Mouse (Mus musculus) A20 (cell line): ENCODE measurements around the gene Bsnd.

Experiments used
- DNase-seq: peaks from one replicate; pipeline ENCODE4 v3.0.0-alpha.2; 2011; ENCODE audit warnings: low read depth, low spot score

Bsnd gene

DNA sequence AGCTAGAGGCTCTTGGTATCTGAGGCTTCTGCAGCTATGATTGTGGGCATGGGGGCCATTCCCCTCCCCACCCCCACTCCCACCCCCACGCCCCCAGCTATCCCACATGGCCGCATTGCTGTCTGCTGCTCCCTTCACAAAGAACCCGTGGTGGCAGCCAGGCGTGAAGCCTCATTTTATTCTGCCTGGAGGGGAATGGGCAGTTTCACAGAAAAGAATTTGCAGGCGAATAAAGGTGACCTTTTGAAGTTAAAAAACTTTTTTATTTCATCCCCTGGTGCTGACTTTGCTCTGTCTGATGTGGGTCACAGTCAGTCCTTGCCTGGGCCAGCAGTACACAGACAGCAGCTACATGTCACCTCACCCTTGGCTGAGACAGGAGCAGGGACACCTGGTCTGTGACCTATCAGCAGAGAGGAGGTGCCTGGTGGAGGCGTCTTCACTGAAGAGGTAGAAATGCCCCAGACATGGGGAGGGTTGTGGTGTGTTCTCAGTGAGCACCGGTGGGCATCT lies 8.8 kb downstream of the Bsnd start:
- no peak for DNase-seq

- no peak for DNase-seq
These were observed 11.5 kb downstream of the Bsnd start for GRCm38 (mm10) chr4:106480545-106480944.

DNA sequence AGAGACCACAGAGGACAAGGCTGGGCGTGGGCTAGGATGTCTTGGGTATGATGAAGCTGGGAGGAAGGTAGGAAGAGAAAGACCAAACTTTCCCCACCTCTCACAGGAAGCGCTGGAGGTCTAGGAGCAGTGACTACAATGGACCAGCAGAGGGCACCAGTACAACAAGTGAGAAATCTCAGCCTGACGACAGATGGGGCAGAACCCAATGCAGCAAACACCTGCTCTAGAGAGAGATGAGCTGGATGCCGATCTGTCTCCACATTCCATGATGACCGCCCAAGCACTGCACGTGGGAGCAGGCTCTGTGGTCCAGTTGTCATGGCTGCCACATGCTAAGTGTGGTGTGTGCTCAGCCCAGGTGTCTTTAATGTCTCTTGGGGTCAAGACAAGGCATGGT lies 17.8 kb downstream of the Bsnd start:
- DNase-seq, result peak; percentile 73

GRCm38 (mm10) chr4:106472335-106472734 lies 19.7 kb downstream of the Bsnd start:
- peak; percentile 77 for DNase-seq

DNA sequence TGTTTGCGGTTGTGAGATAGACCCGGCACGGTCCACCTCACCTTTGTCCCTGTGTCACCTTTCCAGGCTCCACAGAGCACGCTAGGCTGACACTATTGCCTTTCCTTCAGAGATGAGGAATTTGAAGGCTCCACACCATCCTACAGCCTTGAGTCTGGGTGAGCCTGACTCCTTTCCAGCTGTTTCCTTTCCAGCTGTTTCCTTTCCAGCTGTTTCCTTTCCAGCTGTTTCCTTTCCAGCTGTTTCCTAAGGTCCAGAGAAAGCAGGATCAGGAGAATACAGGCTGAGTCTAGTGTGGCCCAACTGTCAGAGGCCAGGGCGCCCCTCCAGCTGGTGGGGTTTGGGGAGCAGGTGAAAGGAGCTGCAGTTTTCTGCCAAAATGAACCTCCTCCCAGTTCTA lies 21.2 kb downstream of the Bsnd start:
- no peak for DNase-seq

DNA sequence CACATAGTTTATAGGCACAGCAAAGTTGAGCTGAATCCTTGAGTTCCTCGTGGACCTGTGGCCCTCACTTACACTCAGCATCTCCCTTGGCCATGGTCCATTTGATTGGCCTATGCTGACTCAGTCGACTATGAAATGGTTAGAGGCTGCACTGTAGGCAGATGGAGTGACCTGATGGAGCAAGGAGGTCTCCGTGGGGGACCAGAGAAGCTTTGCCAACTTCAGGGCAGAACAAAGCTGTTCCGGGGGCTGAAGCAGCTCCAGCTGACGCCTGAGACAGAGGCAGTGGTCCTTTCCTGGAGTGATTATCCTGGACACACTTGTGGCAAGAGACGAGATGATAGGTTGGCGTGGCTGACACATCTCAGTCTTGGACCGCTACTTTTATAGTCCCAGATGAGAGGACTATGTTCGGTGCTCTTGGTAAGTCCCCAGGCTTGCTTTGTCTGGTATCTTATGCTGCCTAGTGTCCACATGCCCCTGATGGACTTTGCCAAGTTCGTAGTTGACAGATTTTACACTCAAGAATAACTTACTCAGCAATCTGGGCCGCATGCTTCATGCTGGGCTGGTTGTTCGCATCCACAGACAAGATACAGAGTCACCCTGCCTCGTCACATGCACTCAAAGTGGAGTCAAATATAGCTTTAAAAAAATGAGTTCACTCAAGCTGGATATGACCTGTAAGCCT lies 24.5 kb downstream of the Bsnd start:
- DNase-seq, result no peak

DNA sequence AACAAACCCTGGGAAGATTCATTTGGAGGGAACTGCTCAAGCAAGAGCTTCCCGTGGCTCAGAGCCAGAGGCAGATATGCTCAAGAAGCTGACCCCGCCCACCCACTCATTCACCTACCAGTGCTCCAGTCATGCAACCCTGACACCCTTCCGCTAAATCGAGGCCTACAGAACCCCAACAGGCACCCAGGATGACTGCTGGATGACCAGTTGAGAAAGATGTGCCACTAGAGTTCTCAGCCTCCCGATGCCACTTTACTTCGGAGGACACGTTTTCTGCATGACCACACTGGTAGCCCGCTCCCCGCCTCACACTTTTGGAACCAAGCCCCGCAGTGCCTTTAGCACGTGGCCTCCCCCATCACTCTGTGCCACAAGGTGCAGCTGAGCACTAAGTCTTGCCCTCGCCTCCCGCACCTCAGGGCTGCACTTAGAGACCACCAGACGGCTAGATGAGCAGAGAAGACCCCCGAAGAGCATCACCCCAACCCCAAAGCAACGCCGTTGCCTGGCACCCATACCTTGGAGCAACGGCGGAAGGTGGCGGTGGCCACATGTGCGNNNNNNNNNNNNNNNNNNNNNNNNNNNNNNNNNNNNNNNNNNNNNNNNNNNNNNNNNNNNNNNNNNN lies 28.8 kb downstream of the Bsnd start:
- no peak for DNase-seq

GRCm38 (mm10) chr4:106462524-106462923 lies 29.6 kb downstream of the Bsnd start:
- DNase-seq, result no peak

DNA sequence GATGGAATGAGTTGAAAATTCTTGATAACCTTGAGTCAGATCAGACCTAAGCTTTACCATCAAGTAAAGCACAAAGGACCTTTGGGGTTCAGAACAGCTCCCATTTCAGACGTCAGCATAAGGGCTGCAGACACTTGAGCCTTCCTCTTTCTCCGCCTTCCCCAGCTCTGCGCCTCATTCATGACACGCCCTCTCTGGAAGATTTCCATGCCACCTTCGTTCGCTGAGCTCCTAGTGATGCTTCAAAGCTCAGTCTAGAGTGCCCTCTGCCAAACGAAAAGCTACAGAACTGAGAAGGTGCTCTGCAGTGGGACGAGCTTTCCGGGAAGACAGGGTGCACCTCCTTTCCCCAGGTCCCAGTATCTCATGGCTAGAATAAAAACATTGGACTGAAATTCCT lies 30.1 kb downstream of the Bsnd start:
- no peak for DNase-seq

- no peak for DNase-seq
These were observed 37.5 kb downstream of the Bsnd start for GRCm38 (mm10) chr4:106454541-106454940.

DNA sequence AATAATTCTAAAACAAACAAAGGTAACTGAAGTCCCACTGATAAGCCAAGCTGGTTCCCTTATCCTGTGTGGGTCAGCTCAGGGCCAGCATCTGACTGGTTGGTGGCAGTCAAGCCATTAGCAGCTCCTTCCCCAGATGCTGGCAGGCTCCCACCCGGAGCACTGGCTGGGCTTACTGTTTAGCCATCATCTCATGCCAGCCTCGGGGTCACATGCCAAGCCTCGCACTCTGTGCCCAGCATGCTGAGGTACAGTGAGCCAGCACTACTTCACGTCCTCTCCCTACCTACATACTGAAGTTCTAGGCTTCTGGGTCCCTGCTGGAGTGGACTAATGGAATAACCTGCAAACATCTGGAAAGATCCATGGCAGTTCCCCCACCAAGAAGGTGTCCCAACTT lies 38.6 kb downstream of the Bsnd start:
- no peak for DNase-seq

GRCm38 (mm10) chr4:106453108-106453507 lies 39.0 kb downstream of the Bsnd start:
- no peak for DNase-seq

- DNase-seq, result no peak
These were observed 39.7 kb downstream of the Bsnd start for GRCm38 (mm10) chr4:106452401-106452800.

GRCm38 (mm10) chr4:106449306-106449705 lies 42.8 kb downstream of the Bsnd start:
- DNase-seq, result no peak

- DNase-seq, result no peak
These were observed 48.9 kb downstream of the Bsnd start for GRCm38 (mm10) chr4:106443182-106443581.

DNA sequence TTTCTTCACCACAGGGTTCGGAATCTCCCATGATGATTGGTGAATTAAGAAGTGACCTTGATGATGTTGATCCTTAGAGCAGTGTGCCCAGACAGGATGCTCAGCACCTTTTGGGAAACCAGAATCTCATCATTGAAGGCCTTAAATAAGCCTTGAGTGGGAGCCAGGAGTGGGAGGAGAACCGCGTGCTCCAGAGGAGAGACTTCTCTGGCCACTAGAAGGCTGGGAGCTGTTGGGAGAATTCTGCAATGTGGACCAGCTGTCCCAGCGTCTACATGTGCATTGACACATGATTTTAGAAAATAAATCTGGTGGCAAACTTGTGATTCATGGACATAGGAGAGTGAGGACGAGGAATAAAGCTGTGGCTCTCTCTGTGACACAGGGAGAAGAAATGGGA lies 53.3 kb downstream of the Bsnd start:
- no peak for DNase-seq

DNA sequence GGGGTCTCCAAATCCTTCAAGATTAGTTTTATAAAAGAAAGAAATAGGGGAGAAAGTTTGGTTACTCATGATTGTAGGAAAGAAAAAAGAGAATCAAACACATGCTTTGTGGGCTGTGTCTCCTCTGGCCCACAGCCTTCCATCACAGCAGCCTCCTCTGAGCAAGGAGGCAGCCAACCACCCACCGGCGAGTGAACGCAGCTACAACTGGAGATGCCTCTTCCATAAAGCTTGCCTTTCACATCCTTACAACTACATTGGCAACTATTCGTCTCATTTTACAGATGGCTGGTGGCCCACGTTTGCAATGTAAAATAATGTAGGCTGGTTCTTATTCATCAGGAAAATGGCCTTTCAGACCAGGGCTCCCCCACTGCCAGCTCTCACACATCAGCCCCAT lies 54.9 kb downstream of the Bsnd start:
- DNase-seq, result no peak

GRCm38 (mm10) chr4:106436475-106436874 lies 55.6 kb downstream of the Bsnd start:
- peak; percentile 40 for DNase-seq

- DNase-seq, result no peak
These were observed 56.7 kb downstream of the Bsnd start for GRCm38 (mm10) chr4:106435426-106435825.
